Mouse (Mus musculus) kidney, adult 11 months (tissue): ENCODE measurements around the gene Cgrrf1.

Source experiments
- DNase-seq: peaks from one replicate; pipeline ENCODE4 v3.0.0; 2022

Gene Cgrrf1

GRCm38 (mm10) chr14:46897953-46898352 lies 66.0 kb downstream of the Cgrrf1 start:
- no peak for DNase-seq

- no peak for DNase-seq
These were observed 66.7 kb downstream of the Cgrrf1 start for GRCm38 (mm10) chr14:46898626-46899025.

- no peak for DNase-seq
These were observed 70.7 kb downstream of the Cgrrf1 start for GRCm38 (mm10) chr14:46902498-46903087.
